Mouse (Mus musculus): ENCODE results near the gene Ift122. TPM values are rescaled to one million over a fixed set of nuclear protein-coding genes. Genes with fewer than 3 reads are reported as not detected.

Ift122 gene
- polyA plus RNA-seq, 1 experiment from 2014 or later = 30.7 TPM

- peaks cover 62% of the 10 kb centered on the region for H3K4me1 ChIP-seq
- no peaks in the 10 kb centered on the region for H3K27me3 ChIP-seq (replicated peaks; ENCODE audit: low read depth, poor library complexity, severe bottlenecking)
- no peak for DNase-seq (ENCODE audit: low spot score)
- no peak overlapping the region for H3K4me3 ChIP-seq
- H3K27ac ChIP-seq (replicated peaks) = peak overlapping the region; percentile 31; the same call in 1 of the 2 replicates
- H3K36me3 ChIP-seq (replicated peaks) = 0 out of 2 replicates have a peak, but pooled peaks cover 9% of the 10 kb centered on the region
- WGBS = 72% methylated on average over 13 of the region's 13 CpGs
- no peaks in the 10 kb centered on the region for H3K9me3 ChIP-seq
These were observed 118.2 kb downstream of the Ift122 start for GRCm38 (mm10) chr6:115971273-115972060.

DNA sequence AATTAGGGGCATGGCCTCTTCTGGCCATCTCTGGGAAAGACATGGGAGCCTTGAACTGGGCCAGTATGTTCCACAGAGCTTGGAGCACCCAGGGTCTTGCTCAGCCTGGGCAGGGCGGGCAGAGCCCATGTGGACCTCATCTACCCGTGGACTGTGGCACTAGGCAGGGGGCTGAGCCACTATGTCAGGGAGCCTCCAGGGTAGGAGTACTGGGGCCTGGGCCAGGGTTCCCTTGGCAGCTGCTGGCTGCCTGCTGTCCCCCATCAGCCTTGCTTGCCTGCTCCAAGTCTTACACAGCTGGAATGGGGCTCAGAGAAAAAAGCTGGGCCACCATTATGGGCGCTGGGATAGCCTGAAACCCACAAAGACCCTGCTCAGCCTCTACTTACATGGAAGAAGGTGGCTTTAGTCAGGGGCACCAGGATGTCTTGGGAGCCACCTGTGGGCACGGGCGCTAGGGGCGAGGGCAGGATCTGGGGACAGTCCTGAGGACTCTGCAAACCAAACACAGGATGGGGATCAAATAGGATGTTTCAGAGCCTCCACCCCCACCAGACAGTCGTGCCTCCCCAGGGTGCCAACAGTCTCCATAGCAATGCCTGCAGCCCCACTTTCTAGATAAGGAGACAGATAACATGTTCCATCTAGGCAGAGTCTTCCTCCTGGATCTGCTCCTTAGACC lies 119.0 kb downstream of the Ift122 start:
- H3K4me1 ChIP-seq = peaks cover 62% of the 10 kb centered on the region
- no peaks in the 10 kb centered on the region for H3K9me3 ChIP-seq
- peak overlapping the region; percentile 31; the same call in 1 of the 2 replicates for H3K27ac ChIP-seq (replicated peaks)
- WGBS = 82% methylated on average over 7 of the region's 7 CpGs
- H3K4me3 ChIP-seq = no peak overlapping the region
- H3K27me3 ChIP-seq (replicated peaks; ENCODE audit: low read depth, poor library complexity, severe bottlenecking) = no peaks in the 10 kb centered on the region
- 0 out of 2 replicates have a peak, but pooled peaks cover 7% of the 10 kb centered on the region for H3K36me3 ChIP-seq (replicated peaks)
- no peak for DNase-seq (ENCODE audit: low spot score)

GRCm38 (mm10) chr6:115973139-115973875 lies 120.0 kb downstream of the Ift122 start:
- WGBS = 87% methylated on average over 15 of the region's 15 CpGs

DNA sequence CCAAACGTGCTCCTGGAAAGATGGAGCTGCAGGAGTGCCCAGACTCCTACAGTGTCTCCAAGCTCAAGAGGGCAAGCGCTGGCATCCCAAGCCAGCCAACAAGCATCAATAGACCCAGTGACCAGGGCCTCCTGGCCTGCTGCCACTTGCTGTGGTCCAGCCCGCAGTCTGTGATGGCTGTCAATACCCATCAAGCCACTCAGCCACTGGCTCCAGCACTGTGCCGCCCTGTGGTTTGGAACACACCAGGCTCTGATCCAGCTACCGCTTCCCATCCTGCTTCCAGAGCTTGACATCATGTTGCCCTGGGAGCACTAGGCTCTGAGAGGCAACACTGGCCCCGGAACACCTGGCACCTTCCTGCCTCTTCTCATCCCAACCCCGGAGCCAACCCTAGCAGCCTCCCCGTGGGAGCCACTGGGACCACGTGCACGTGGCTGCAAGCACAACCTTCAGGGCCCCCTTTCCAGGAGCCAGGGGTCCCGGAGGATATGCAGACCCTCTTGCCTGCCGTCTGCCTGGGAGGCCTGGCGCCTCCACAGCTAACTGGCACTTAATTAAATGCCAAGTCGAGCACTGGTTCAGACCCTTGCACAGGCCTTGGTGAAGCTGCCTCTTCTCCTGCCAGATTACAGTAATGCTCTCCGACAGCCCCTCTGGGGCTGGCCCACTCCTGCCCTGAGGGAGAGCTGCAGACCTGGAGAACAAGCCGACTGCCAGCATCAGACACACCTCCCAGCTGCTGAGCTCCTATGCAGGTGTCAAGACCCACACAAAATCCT lies 120.8 kb downstream of the Ift122 start:
- no peaks in the 10 kb centered on the region for H3K27me3 ChIP-seq (replicated peaks; ENCODE audit: low read depth, poor library complexity, severe bottlenecking)
- no peak overlapping the region for H3K4me3 ChIP-seq
- 83% methylated on average over 16 of the region's 16 CpGs for WGBS
- 0 out of 2 replicates have a peak, but pooled peaks cover 4% of the 10 kb centered on the region for H3K36me3 ChIP-seq (replicated peaks)
- no peaks in the 10 kb centered on the region for H3K9me3 ChIP-seq
- no peak overlapping the region for H3K27ac ChIP-seq (replicated peaks)
- peaks cover 55% of the 10 kb centered on the region for H3K4me1 ChIP-seq
- no peak for DNase-seq (ENCODE audit: low spot score)

More at GRCm38 (mm10) chr6:115973139-115973875, 120.0 kb downstream of the Ift122 start:
- Histone ChIP-seq H3K27me3 (replicated peaks; ENCODE audit: low read depth, poor library complexity, severe bottlenecking) (no peaks in the 10 kb centered on the region), H3K27ac (replicated peaks) (no peak overlapping the region), H3K4me3 (no peak overlapping the region), H3K36me3 (replicated peaks) (0 out of 2 replicates have a peak, but pooled peaks cover 4% of the 10 kb centered on the region), H3K9me3 (no peaks in the 10 kb centered on the region), H3K4me1 (peaks cover 61% of the 10 kb centered on the region)
- DNase-seq (ENCODE audit: low spot score) = no peak

GRCm38 (mm10) chr6:115975606-115976005 lies 122.3 kb downstream of the Ift122 start:
- Histone ChIP-seq H3K4me3 (no peak overlapping the region), H3K9me3 (no peaks in the 10 kb centered on the region), H3K27ac (replicated peaks) (no peak overlapping the region), H3K27me3 (replicated peaks; ENCODE audit: low read depth, poor library complexity, severe bottlenecking) (no peaks in the 10 kb centered on the region), H3K36me3 (replicated peaks) (no peaks in the 10 kb centered on the region), H3K4me1 (peaks cover 57% of the 10 kb centered on the region)
- 91% methylated on average over 8 of the region's 8 CpGs for WGBS
- DNase-seq (ENCODE audit: low spot score) = no peak

Other genes with a start within 250 kb of the Ift122 start
- gene Raf1, start 176.8 kb upstream of the Ift122 start, polyA plus RNA-seq (2016; fragmentation: Nextera tagmentation; extraction: Ambion mirVana) = 123 and 126 TPM in 2 replicates
- gene Tmem40, start 91.1 kb upstream of the Ift122 start, polyA plus RNA-seq (2016; fragmentation: Nextera tagmentation; extraction: Ambion mirVana) = 1.1 and 1.6 TPM in 2 replicates
- 68.9 and 71.8 TPM in 2 replicates for gene Cand2, start 78.9 kb upstream of the Ift122 start, polyA plus RNA-seq (2016; fragmentation: Nextera tagmentation; extraction: Ambion mirVana)
- 1,826 and 1,867 TPM in 2 replicates for gene Rpl32, start 44.7 kb upstream of the Ift122 start, polyA plus RNA-seq (2016; fragmentation: Nextera tagmentation; extraction: Ambion mirVana)
- gene Efcab12, start 15.1 kb upstream of the Ift122 start, polyA plus RNA-seq (2016; fragmentation: Nextera tagmentation; extraction: Ambion mirVana) = 1.1 and 1.2 TPM in 2 replicates
- 33.2 and 34.2 TPM in 2 replicates for gene Mbd4, start 99 bp upstream of the Ift122 start, polyA plus RNA-seq (2016; fragmentation: Nextera tagmentation; extraction: Ambion mirVana)
- gene Rho, start 78.3 kb downstream of the Ift122 start, polyA plus RNA-seq (2016; fragmentation: Nextera tagmentation; extraction: Ambion mirVana) = 0.33 and 0.51 TPM in 2 replicates
- gene H1foo, start 91.5 kb downstream of the Ift122 start, polyA plus RNA-seq (2016; fragmentation: Nextera tagmentation; extraction: Ambion mirVana) = not detected in 2 replicates
- gene Plxnd1, start 141.5 kb downstream of the Ift122 start, polyA plus RNA-seq (2016; fragmentation: Nextera tagmentation; extraction: Ambion mirVana) = 26.8 and 28.1 TPM in 2 replicates